Comparison of ENCODE assay signal across 8 mouse cellular contexts in genomic region chr8:77549881-77550580, GRCm38 (mm10). TPM values are rescaled to one million over a fixed set of nuclear protein-coding genes. Genes with fewer than 3 reads are reported as not detected.
DNase-seq lines count a peak whose midpoint lies in the region; ATAC-seq lines count a peak whose summit lies in the region.

No protein-coding gene starts in this region.

- H3K9me3 ChIP-seq in forebrain, embryonic 10.5 days: no peaks in the 10 kb centered on the region
- H3K9me3 ChIP-seq in liver, embryonic 12.5 days (replicated peaks): no peaks in the 10 kb centered on the region; the same call in 1 of the 2 replicates

- ATAC-seq in liver, embryonic 12.5 days: peak; percentile 33

- peak; percentile 32 to 36 for DNase-seq in right cerebral cortex, postnatal 10 days (ENCODE audit: low spot score in 2 of 2)
- no peak for DNase-seq in right cerebral cortex, postnatal 4 days
- DNase-seq in forebrain, embryonic 10.5 days (ENCODE audit: extremely low spot score, low spot score): no peak
- peak; percentile 76 for DNase-seq in induced T-regulatory cell, adult 2 months (ENCODE audit: low read depth)
- DNase-seq in naive thymus-derived CD4-positive, alpha-beta T cell, adult 2 months (ENCODE audit: low read depth): peak; percentile 66
- DNase-seq in frontal cortex, postnatal 10 days (ENCODE audit: low spot score in 2 of 2): no peak

- peaks cover 39% of the 10 kb centered on the region for H3K36me3 ChIP-seq in forebrain, embryonic 10.5 days (replicated peaks)
- peaks cover 39% of the 10 kb centered on the region for H3K36me3 ChIP-seq in liver, embryonic 12.5 days

- peak overlapping the region; percentile 83 for H3K4me2 ChIP-seq in liver, embryonic 12.5 days

- 33% methylated on average over 7 of the region's 7 CpGs for WGBS in forebrain, embryonic 10.5 days
- 13% methylated on average over 7 of the region's 7 CpGs for WGBS in liver, embryonic 12.5 days (ENCODE audit: insufficient replicate concordance)

- H3K27ac ChIP-seq in brown adipose tissue, adult 24 weeks (replicated peaks; ENCODE audit: low read depth, low read length): peak overlapping the region; percentile 58; the same call in 1 of the 2 replicates
- H3K27ac ChIP-seq in forebrain, embryonic 10.5 days: peak overlapping the region; percentile 95
- H3K27ac ChIP-seq in liver, embryonic 12.5 days: peak overlapping the region; percentile 83

- H3K27me3 ChIP-seq in forebrain, embryonic 10.5 days (ENCODE audit: poor library complexity, severe bottlenecking): no peaks in the 10 kb centered on the region
- H3K27me3 ChIP-seq in liver, embryonic 12.5 days (replicated peaks): no peaks in the 10 kb centered on the region

- peak overlapping the region; percentile 84 for H3K9ac ChIP-seq in liver, embryonic 12.5 days

- H3K4me3 ChIP-seq in brown adipose tissue, adult 24 weeks (ENCODE audit: insufficient read depth, low read depth, low read length): peak overlapping the region; percentile 97
- peak overlapping the region; percentile 87 for H3K4me3 ChIP-seq in forebrain, embryonic 10.5 days
- peak overlapping the region; percentile 74 for H3K4me3 ChIP-seq in liver, embryonic 12.5 days

- no peaks in the 10 kb centered on the region for H3K4me1 ChIP-seq in brown adipose tissue, adult 24 weeks (ENCODE audit: control insufficient read depth, insufficient read depth, insufficient read length, low read length)
- H3K4me1 ChIP-seq in forebrain, embryonic 10.5 days: peaks cover 20% of the 10 kb centered on the region
- peaks cover 20% of the 10 kb centered on the region for H3K4me1 ChIP-seq in liver, embryonic 12.5 days

RNA-seq across cellular contexts. Expression of gene Prmt9, which starts 0.8 kb away (rescaled TPM):
- polyA plus RNA-seq in brown adipose tissue, adult 24 weeks (2012; ENCODE audit: insufficient read depth, insufficient read length, missing spikeins): 6.5 and 11.3 TPM in 2 replicates
- 22.6 and 23.0 TPM in 2 replicates for polyA plus RNA-seq in forebrain, embryonic 10.5 days (2016; fragmentation: Nextera tagmentation; extraction: Ambion mirVana)
- 12.7 and 13.1 TPM in 2 replicates for polyA plus RNA-seq in liver, embryonic 12.5 days (2016; fragmentation: Nextera tagmentation; extraction: Ambion mirVana)

RNA-seq across cellular contexts. Expression of gene Arhgap10, which starts 32.3 kb away (rescaled TPM):
- polyA plus RNA-seq in brown adipose tissue, adult 24 weeks (2012; ENCODE audit: insufficient read depth, insufficient read length, missing spikeins): 9.1 and 12.1 TPM in 2 replicates
- polyA plus RNA-seq in forebrain, embryonic 10.5 days (2016; fragmentation: Nextera tagmentation; extraction: Ambion mirVana): 20.9 and 21.0 TPM in 2 replicates
- 13.5 and 13.8 TPM in 2 replicates for polyA plus RNA-seq in liver, embryonic 12.5 days (2016; fragmentation: Nextera tagmentation; extraction: Ambion mirVana)

Comparison
In these comparisons a context has a peak if more than half of its experiments do, and no peak if none do; other contexts are left out.
1. DNase-seq: peak in right cerebral cortex, postnatal 10 days (2 of 2), induced T-regulatory cell, adult 2 months (single experiment) and naive thymus-derived CD4-positive, alpha-beta T cell, adult 2 months (single experiment); none in right cerebral cortex, postnatal 4 days (single experiment), forebrain, embryonic 10.5 days (single experiment) and frontal cortex, postnatal 10 days (0 of 2).
2. Peak in every context shown above with its lines, with median percentiles within 50 percentile points of each other: H3K27ac ChIP-seq and H3K4me3 ChIP-seq.